Comparison of ENCODE assay signal across 7 mouse cellular contexts in genomic region chr3:129708157-129708556, GRCm38 (mm10). TPM values are rescaled to one million over a fixed set of nuclear protein-coding genes. Genes with fewer than 3 reads are reported as not detected.
DNase-seq lines count a peak whose midpoint lies in the region; ATAC-seq and TF ChIP-seq lines count a peak whose summit lies in the region.

No protein-coding gene starts in this region.

- no peaks in the 10 kb centered on the region for H3K27me3 ChIP-seq in liver, embryonic 11.5 days (replicated peaks; ENCODE audit: control insufficient read depth, insufficient read depth, low read length)
- no peaks in the 10 kb centered on the region for H3K27me3 ChIP-seq in limb, embryonic 14.5 days (ENCODE audit: control insufficient read depth, insufficient read depth, low read length)

- H3K27ac ChIP-seq in liver, embryonic 11.5 days (ENCODE audit: low read depth, low read length) = no peak overlapping the region
- no peak overlapping the region for H3K27ac ChIP-seq in limb, embryonic 14.5 days (replicated peaks; ENCODE audit: low read depth, low read length)

- intact Hi-C loops in heart, postnatal 14 days (cut with DNase I) = no loop called here

- H3K4me1 ChIP-seq in liver, embryonic 11.5 days (replicated peaks; ENCODE audit: control insufficient read depth, insufficient read depth, low read length) = no peaks in the 10 kb centered on the region
- H3K4me1 ChIP-seq in limb, embryonic 14.5 days (ENCODE audit: control insufficient read depth, insufficient read depth, low read length) = no peaks in the 10 kb centered on the region

- H3K4me2 ChIP-seq in liver, embryonic 11.5 days = no peak overlapping the region
- no peak overlapping the region for H3K4me2 ChIP-seq in limb, embryonic 14.5 days (replicated peaks; ENCODE audit: low read depth, low read length, severe bottlenecking)

- no peak for ATAC-seq in liver, embryonic 11.5 days (replicated peaks; ENCODE audit: low FRiP score)
- no peak; the same call in 1 of the 2 replicates for ATAC-seq in limb, embryonic 14.5 days (ENCODE audit: low FRiP score, low read depth)

- DNase-seq in liver = peak; percentile 34
- DNase-seq in liver, embryonic 11.5 days (ENCODE audit: low spot score) = no peak
- DNase-seq in MN1 (ENCODE audit: low spot score) = peak; percentile 30
- DNase-seq in c-Kit-positive CD71-negative TER-119-negative erythroid progenitor cells, embryonic 14.5 days (ENCODE audit: low read depth) = peak; percentile 54
- DNase-seq in heart, postnatal 14 days = peak; percentile 13 to 63
- DNase-seq in limb, embryonic 14.5 days (ENCODE audit: low spot score) = peak; percentile 44
- DNase-seq in right cerebral cortex, adult 2 months (ENCODE audit: low spot score in 2 of 2) = peak; percentile 47 to 61

- WGBS in liver, embryonic 11.5 days = 23% methylated on average over 5 of the region's 5 CpGs
- WGBS in limb, embryonic 14.5 days = 10% methylated on average over 5 of the region's 5 CpGs

- no peaks in the 10 kb centered on the region for H3K36me3 ChIP-seq in liver, embryonic 11.5 days (ENCODE audit: control insufficient read depth, insufficient read depth, low read length)
- H3K36me3 ChIP-seq in limb, embryonic 14.5 days (ENCODE audit: control insufficient read depth, insufficient read depth, low read length) = no peaks in the 10 kb centered on the region

- TF ChIP-seq POLR2A in limb, embryonic 14.5 days (IDR thresholded peaks at IDR 0.05; ENCODE audit: borderline replicate concordance, extremely low read depth, insufficient read depth, insufficient read length) = no peak

- H3K9me3 ChIP-seq in liver, embryonic 11.5 days (ENCODE audit: control insufficient read depth, low read length) = no peaks in the 10 kb centered on the region
- no peaks in the 10 kb centered on the region for H3K9me3 ChIP-seq in limb, embryonic 14.5 days (ENCODE audit: control insufficient read depth, low read length)

- no peak overlapping the region for H3K4me3 ChIP-seq in liver, embryonic 11.5 days (ENCODE audit: low read depth, low read length)
- no peak overlapping the region for H3K4me3 ChIP-seq in limb, embryonic 14.5 days (replicated peaks; ENCODE audit: low read length)

- H3K9ac ChIP-seq in liver, embryonic 11.5 days (ENCODE audit: low read depth, low read length) = no peak overlapping the region
- no peak overlapping the region for H3K9ac ChIP-seq in limb, embryonic 14.5 days (ENCODE audit: low read depth, low read length, severe bottlenecking)

RNA-seq across cellular contexts. Expression of gene Egf, which starts 47.0 kb away (rescaled TPM):
- 1.4 and 2.1 TPM in 2 replicates for polyA plus RNA-seq in liver, embryonic 11.5 days (2014; fragmentation: Nextera tagmentation; extraction: Ambion mirVana)
- total RNA-seq in heart, postnatal 14 days (2021) = 1 to 10 TPM; 1.7 to 2.3 TPM
- 3.7 and 5.0 TPM in 2 replicates for polyA plus RNA-seq in limb, embryonic 14.5 days (2012; rRNA removed)
- polyA plus RNA-seq in limb, embryonic 14.5 days (2014; fragmentation: Nextera tagmentation; extraction: Ambion mirVana) = 1.8 and 1.9 TPM in 2 replicates
